Mouse (Mus musculus): ENCODE measurements around the gene Crybb1. TPM values are rescaled to one million over a fixed set of nuclear protein-coding genes. Genes with fewer than 3 reads are reported as not detected.
A peak's percentile ranks its signal among the peaks of the same experiment; 100 is the strongest.

The Crybb1 gene
- polyA plus RNA-seq, 1 experiment from 2014 or later: 2.5 TPM

DNA sequence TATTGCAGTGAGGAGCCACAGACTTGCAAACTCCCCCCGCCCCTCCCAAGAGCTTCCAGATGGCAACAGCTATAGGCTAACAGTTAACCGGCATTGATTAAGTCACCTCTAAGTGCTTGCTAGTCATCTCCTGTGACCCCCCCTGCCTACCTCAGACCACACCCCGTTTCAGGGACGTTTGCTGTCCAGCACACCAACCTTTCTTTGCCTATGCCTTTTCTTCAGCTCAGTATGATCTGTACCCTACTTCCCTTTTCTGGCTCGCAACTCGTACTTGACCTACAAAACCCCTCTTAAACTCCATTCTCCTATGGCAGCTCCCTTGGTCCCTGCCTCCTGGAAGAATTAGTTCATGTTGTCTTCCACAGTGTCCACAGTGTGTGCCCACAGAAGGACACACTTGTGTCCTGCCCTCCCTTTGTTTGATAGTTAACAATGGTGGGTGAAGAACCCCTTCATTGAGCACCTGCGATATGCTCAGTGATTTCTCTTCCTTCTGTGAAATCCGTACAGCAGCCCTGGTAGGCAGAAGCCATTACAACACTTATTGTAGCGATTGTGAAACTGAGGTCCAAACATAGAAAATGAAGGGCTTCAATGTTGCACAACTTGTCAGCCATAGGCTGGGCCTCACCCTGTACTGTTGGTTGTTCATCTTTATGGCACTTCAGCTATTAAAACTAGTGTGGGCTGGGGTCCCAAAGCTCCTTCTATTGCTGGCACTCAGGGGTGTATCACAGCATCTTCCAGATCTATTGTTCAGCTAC lies 10.6 kb downstream of the Crybb1 start:
- ATAC-seq (no peak), DNase-seq (ENCODE audit: low spot score) (no peak)
- WGBS: 57% methylated on average over 9 of the region's 9 CpGs
- Histone ChIP-seq H3K9ac (ENCODE audit: low read length) (no peak overlapping the region), H3K27me3 (replicated peaks; ENCODE audit: control insufficient read depth, insufficient read depth, low read length) (no peaks in the 10 kb centered on the region), H3K9me3 (replicated peaks; ENCODE audit: control insufficient read depth, low read length) (no peaks in the 10 kb centered on the region), H3K4me2 (ENCODE audit: low read length) (0 out of 2 replicates have a peak overlapping the region, but pooled peaks have one; percentile 8), H3K4me1 (ENCODE audit: control insufficient read depth, insufficient read depth, low read length) (peaks cover 3% of the 10 kb centered on the region; the same call in 1 of the 2 replicates), H3K36me3 (ENCODE audit: control insufficient read depth, insufficient read depth, low read length) (no peaks in the 10 kb centered on the region), H3K27ac (ENCODE audit: low read depth, low read length) (no peak overlapping the region), H3K4me3 (ENCODE audit: low read depth, low read length) (no peak overlapping the region)

DNA sequence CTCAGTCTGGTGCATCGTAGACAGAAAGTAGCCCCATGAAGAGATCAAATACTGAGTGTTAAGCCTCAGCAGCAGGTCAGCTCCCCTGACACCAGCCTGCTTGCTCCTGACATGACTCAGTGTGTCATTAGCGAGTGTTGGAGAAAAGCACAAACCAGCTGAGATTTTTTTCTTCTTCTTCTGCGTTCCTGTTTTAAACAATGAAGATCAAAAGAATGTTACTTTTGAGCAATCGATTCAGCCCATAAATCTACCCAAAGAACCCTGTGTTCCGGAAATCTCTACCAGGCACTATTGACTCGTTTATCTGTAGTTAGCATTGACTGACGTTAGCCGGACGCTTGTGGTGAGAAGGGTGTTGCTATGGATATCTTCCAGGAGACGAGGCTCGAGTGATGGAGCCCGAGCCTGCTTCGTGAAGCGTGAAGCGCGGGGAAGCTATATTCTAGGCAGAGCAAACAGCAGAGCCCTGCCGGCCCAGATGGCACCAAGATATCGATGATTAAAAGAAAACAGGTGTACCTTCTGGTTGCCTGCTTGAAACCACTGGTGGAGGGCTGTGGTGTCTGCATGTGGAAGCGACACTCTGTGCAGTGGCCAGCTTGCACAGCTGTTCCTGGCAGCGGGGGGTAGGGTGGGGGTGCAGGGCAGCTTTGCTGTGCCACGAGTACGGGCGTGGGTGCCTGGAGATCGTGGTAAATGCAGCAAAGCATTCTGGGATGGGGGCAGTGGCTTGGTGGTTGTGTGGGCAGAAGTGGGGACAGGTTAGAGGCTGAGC lies 15.3 kb downstream of the Crybb1 start:
- H3K4me2 ChIP-seq (ENCODE audit: low read length): no peak overlapping the region
- no peaks in the 10 kb centered on the region for H3K9me3 ChIP-seq (replicated peaks; ENCODE audit: control insufficient read depth, low read length)
- peaks cover 4% of the 10 kb centered on the region; the same call in 1 of the 2 replicates for H3K4me1 ChIP-seq (ENCODE audit: control insufficient read depth, insufficient read depth, low read length)
- H3K27me3 ChIP-seq (replicated peaks; ENCODE audit: control insufficient read depth, insufficient read depth, low read length): no peaks in the 10 kb centered on the region
- ATAC-seq: no peak
- no peak overlapping the region for H3K4me3 ChIP-seq (ENCODE audit: low read depth, low read length)
- H3K36me3 ChIP-seq (ENCODE audit: control insufficient read depth, insufficient read depth, low read length): no peaks in the 10 kb centered on the region
- peak overlapping the region; percentile 54 for H3K27ac ChIP-seq (ENCODE audit: low read depth, low read length)
- 43% methylated on average over 24 of the region's 24 CpGs for WGBS
- DNase-seq (ENCODE audit: low spot score): peak; percentile 60
- no peak overlapping the region; the same call in 1 of the 2 replicates for H3K9ac ChIP-seq (ENCODE audit: low read length)

DNA sequence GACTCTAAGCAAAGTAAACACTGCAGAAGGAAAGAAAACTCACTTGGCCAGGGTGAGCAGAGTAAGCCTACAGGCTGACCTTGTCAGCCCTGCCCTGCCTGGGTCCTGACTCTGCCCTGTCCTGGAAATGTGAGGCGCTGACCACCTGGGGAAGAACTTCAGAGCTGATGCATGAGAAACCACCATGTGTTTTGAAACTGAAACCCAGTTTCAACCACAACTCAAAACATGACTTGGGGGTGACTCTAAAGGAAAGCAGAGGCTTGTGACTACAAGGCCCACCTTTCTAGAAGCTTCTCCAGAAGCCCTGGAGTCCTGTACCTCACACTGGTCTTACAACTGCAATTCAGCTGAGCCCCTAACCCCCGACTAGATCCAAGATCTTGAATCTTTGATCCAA lies 17.3 kb downstream of the Crybb1 start:
- Histone ChIP-seq H3K27ac (ENCODE audit: low read depth, low read length) (no peak overlapping the region), H3K9ac (ENCODE audit: low read length) (no peak overlapping the region), H3K4me1 (ENCODE audit: control insufficient read depth, insufficient read depth, low read length) (peaks cover 12% of the 10 kb centered on the region), H3K9me3 (replicated peaks; ENCODE audit: control insufficient read depth, low read length) (no peaks in the 10 kb centered on the region), H3K4me2 (ENCODE audit: low read length) (no peak overlapping the region), H3K27me3 (replicated peaks; ENCODE audit: control insufficient read depth, insufficient read depth, low read length) (no peaks in the 10 kb centered on the region), H3K4me3 (ENCODE audit: low read depth, low read length) (no peak overlapping the region), H3K36me3 (ENCODE audit: control insufficient read depth, insufficient read depth, low read length) (no peaks in the 10 kb centered on the region)
- ATAC-seq: no peak
- WGBS: 75% methylated on average over 2 of the region's 2 CpGs
- no peak for DNase-seq (ENCODE audit: low spot score)

DNA sequence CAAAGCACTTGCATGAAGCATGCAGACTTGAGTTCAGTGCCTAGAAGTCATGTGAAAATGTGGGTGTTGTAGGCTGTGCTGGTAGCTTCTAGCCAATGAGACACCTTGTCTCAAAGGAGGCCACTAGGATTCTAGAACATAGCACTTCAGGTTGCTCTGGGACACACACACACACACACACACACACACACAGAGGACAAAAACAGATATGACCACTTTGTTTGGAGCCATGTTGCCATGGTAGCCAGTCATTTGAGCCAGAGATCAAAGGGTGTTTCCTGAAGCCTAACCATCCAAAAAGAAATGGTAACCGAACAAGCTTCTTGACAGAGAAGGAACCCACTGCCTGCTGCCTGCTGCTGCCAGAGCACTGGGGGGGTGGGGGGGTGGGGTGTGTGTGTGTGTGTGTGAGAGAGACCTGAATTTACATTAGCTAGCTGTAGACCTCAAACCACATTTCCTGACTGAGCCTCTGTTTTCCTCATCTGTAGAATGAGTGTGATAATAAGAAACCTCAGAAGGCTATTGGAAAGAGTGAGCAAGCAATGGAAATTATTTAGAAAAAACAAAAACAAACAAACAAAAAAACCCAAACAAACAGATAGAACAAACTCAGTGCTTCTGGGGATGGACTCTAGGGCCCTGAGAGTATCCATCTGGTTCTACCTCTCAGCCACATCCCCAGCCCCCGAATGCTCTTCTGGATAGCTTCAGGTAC lies 18.3 kb downstream of the Crybb1 start:
- WGBS: 68% methylated on average over 2 of the region's 2 CpGs
- ATAC-seq (no peak), DNase-seq (ENCODE audit: low spot score) (no peak)
- Histone ChIP-seq H3K4me2 (ENCODE audit: low read length) (no peak overlapping the region), H3K4me3 (ENCODE audit: low read depth, low read length) (no peak overlapping the region), H3K9me3 (replicated peaks; ENCODE audit: control insufficient read depth, low read length) (no peaks in the 10 kb centered on the region), H3K27me3 (replicated peaks; ENCODE audit: control insufficient read depth, insufficient read depth, low read length) (no peaks in the 10 kb centered on the region), H3K36me3 (ENCODE audit: control insufficient read depth, insufficient read depth, low read length) (no peaks in the 10 kb centered on the region), H3K27ac (ENCODE audit: low read depth, low read length) (no peak overlapping the region), H3K4me1 (ENCODE audit: control insufficient read depth, insufficient read depth, low read length) (peaks cover 14% of the 10 kb centered on the region), H3K9ac (ENCODE audit: low read length) (no peak overlapping the region)

DNA sequence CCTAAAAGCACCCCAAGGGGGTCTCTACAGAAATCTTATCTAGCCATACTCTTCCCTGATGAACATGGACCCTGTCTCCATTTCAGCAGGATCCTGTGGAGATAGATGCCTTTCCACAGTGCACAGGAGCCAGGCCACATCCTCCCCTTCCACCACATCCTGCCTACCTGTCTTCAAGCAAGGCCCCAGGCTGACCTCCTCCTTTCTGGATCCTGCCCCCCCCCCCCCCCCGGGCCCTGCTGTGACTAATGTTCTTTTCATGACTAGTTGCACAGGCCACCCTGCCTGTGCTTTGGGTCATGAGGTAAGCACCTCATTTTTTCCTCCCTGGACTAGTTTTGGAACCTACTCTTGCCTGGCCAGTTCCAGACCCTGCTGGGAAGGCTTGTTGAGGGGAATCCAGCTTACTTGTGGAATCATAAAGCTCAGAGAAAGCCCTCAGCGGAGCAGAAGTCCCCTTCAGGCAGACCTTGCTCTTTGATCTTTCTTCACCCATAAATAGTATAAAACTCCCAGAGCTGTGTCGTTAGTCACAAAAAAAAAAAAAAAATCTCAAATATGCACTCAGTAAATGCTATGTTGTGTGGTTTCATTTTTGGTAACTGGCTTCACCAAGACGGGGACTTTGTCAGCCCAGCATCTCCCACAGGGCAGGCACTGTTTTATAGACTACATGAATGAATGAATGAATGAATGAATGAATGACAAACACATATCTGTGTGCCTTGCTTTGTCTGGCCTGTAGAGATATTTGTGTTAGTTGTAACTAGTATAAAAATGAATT lies 19.6 kb downstream of the Crybb1 start:
- no peak overlapping the region for H3K9ac ChIP-seq (ENCODE audit: low read length)
- peak overlapping the region; percentile 66; the same call in 1 of the 2 replicates for H3K4me3 ChIP-seq (ENCODE audit: low read depth, low read length)
- ATAC-seq (no peak), DNase-seq (ENCODE audit: low spot score) (no peak)
- no peaks in the 10 kb centered on the region for H3K9me3 ChIP-seq (replicated peaks; ENCODE audit: control insufficient read depth, low read length)
- no peaks in the 10 kb centered on the region for H3K36me3 ChIP-seq (ENCODE audit: control insufficient read depth, insufficient read depth, low read length)
- peaks cover 14% of the 10 kb centered on the region for H3K4me1 ChIP-seq (ENCODE audit: control insufficient read depth, insufficient read depth, low read length)
- peak overlapping the region; percentile 56 for H3K4me2 ChIP-seq (ENCODE audit: low read length)
- H3K27me3 ChIP-seq (replicated peaks; ENCODE audit: control insufficient read depth, insufficient read depth, low read length): no peaks in the 10 kb centered on the region
- no peak overlapping the region for H3K27ac ChIP-seq (ENCODE audit: low read depth, low read length)
- 63% methylated on average over 4 of the region's 4 CpGs for WGBS

DNA sequence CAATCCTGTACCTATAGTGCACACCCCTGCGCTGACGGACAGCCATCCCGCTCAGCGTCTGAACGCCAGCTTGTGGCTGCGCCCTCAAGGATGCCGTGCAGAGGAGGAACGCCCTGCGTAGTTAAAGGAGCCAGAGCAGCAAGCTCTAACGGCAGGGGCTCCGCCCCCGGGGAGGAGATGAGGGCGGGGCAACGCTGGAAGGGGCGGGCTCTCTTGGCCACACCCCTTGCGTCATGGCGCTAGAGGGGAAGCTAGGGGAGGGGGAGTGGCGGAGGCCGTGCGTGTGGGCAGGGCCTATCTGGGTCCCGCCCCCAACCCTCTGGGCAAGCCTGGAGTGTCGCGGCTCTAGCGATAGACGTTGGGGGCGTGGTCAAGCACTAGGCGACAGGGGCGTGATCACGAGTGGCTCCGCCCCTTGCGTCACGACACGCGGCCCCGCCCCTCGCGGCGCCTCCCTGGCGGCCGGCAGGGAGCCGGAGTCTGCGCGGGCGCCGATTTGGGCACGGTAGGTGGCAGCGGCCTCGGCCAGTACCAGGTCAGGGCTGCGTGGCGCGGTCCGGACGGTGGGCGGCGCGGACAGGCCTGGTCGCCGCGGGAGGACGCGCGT lies 20.8 kb downstream of the Crybb1 start, which contains the start of gene Tpst2:
Gene Tpst2, plus strand, starts transcription at position 425 of the 607 bp plus-strand sequence.
- H3K9ac ChIP-seq (ENCODE audit: low read length): peak within 1 kb of the TSS; percentile 75
- peak within 1 kb of the TSS; percentile 66 for H3K4me3 ChIP-seq (ENCODE audit: low read depth, low read length)
- peak; percentile 95 for ATAC-seq
- peaks cover 10% of the 10 kb centered on the region for H3K4me1 ChIP-seq (ENCODE audit: control insufficient read depth, insufficient read depth, low read length)
- no peaks in the 10 kb centered on the region for H3K9me3 ChIP-seq (replicated peaks; ENCODE audit: control insufficient read depth, low read length)
- no peaks in the 10 kb centered on the region for H3K36me3 ChIP-seq (ENCODE audit: control insufficient read depth, insufficient read depth, low read length)
- DNase-seq (ENCODE audit: low spot score): peak; percentile 99
- WGBS: under 1% methylated on average over 50 of the region's 62 CpGs
- H3K4me2 ChIP-seq (ENCODE audit: low read length): peak within 1 kb of the TSS; percentile 89
- peak within 1 kb of the TSS; percentile 75; the same call in 1 of the 2 replicates for H3K27ac ChIP-seq (ENCODE audit: low read depth, low read length)
- H3K27me3 ChIP-seq (replicated peaks; ENCODE audit: control insufficient read depth, insufficient read depth, low read length): no peaks in the 10 kb centered on the region

DNA sequence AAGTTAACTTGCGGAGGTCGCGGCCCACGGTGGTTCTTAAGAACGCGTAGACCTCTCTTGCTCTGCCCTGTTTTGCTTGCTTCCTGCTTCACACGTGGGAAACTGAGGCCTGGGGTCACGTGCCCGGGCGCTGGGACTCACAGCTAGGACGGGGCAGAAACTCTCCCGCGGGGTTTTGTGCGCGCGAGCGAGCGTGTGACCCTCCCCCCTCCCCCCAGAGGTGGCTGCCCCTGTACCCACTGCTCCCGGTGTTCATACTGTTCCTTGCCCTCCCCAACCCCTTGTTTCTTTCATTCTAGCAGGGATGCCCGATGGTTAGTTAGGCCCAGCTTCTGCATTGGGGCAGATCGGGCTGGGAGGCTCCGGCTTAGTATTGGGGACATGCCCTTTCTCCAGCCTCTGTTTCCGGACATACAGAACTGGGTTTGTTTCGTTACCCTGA lies 21.3 kb downstream of the Crybb1 start:
- Histone ChIP-seq H3K4me1 (ENCODE audit: control insufficient read depth, insufficient read depth, low read length) (peaks cover 10% of the 10 kb centered on the region), H3K4me3 (ENCODE audit: low read depth, low read length) (peak overlapping the region; percentile 66), H3K4me2 (ENCODE audit: low read length) (peak overlapping the region; percentile 89), H3K9me3 (replicated peaks; ENCODE audit: control insufficient read depth, low read length) (no peaks in the 10 kb centered on the region), H3K9ac (ENCODE audit: low read length) (peak overlapping the region; percentile 75), H3K27me3 (replicated peaks; ENCODE audit: control insufficient read depth, insufficient read depth, low read length) (no peaks in the 10 kb centered on the region), H3K27ac (ENCODE audit: low read depth, low read length) (no peak overlapping the region), H3K36me3 (ENCODE audit: control insufficient read depth, insufficient read depth, low read length) (no peaks in the 10 kb centered on the region)
- 1% methylated on average over 24 of the region's 24 CpGs for WGBS
- ATAC-seq (no peak; the same call in 1 of the 2 replicates), DNase-seq (ENCODE audit: low spot score) (no peak)

All from forebrain, embryonic 14.5 days (tissue).